Mouse (Mus musculus) myocyte (in vitro differentiated cells): ENCODE measurements around the gene Rpa2.

Experiments
- CEBPB ChIP-seq: IDR thresholded peaks from 2 replicates; pipeline ENCODE4 v1.6.1; 2011; ENCODE audit warnings: mild to moderate bottlenecking, moderate library complexity; ENCODE audit not compliant: poor library complexity, insufficient read depth, severe bottlenecking
- E2F4 ChIP-seq: IDR thresholded peaks from one replicate; pipeline ENCODE4 v1.6.1; 2011; ENCODE audit warnings: mild to moderate bottlenecking, control low read depth, moderate library complexity; ENCODE audit not compliant: insufficient read depth
- MAX ChIP-seq: IDR thresholded peaks from one replicate; pipeline ENCODE4 v1.6.1; 2011; ENCODE audit warnings: low read depth, mild to moderate bottlenecking, control low read depth
- MYOD1 ChIP-seq, 3 experiments: IDR thresholded peaks; one replicate each; pipeline ENCODE4 v1.6.1; 2011; ENCODE audit warnings: control low read depth in 2 of 3, low read depth in 2 of 3, mild to moderate bottlenecking in 2 of 3, moderate library complexity in 1 of 3; ENCODE audit not compliant: insufficient read length in 2 of 3, control insufficient read depth in 1 of 3
- MYOG ChIP-seq, 3 experiments: IDR thresholded peaks; one replicate each; pipeline ENCODE4 v1.6.1; 2011; ENCODE audit warnings: control low read depth in 2 of 3, low read depth in 2 of 3, mild to moderate bottlenecking in 2 of 3; ENCODE audit not compliant: insufficient read length in 2 of 3, control insufficient read depth in 1 of 3, insufficient read depth in 1 of 3
- POLR2A ChIP-seq: IDR thresholded peaks from one replicate; pipeline ENCODE4 v1.6.1; 2011; ENCODE audit warnings: low read depth, mild to moderate bottlenecking, control low read depth, moderate library complexity; ENCODE audit not compliant: insufficient read length
- POLR2AphosphoS2 ChIP-seq: IDR thresholded peaks from one replicate; pipeline ENCODE4 v1.6.1; 2011; ENCODE audit warnings: low read depth, control low read depth; ENCODE audit not compliant: insufficient read length
- REST ChIP-seq: IDR thresholded peaks from one replicate; pipeline ENCODE4 v1.6.1; 2011; ENCODE audit warnings: mild to moderate bottlenecking, control low read depth, moderate library complexity; ENCODE audit not compliant: insufficient read depth, insufficient read length
- SRF ChIP-seq: IDR thresholded peaks from one replicate; pipeline ENCODE4 v1.6.1; 2011; ENCODE audit warnings: low read depth; ENCODE audit not compliant: control insufficient read depth, insufficient read length
- TCF12 ChIP-seq: IDR thresholded peaks from one replicate; pipeline ENCODE4 v1.6.1; 2011; ENCODE audit warnings: mild to moderate bottlenecking, control low read depth; ENCODE audit not compliant: poor library complexity, insufficient read depth, severe bottlenecking
- TCF3 ChIP-seq: IDR thresholded peaks from one replicate; pipeline ENCODE4 v1.6.1; 2011; ENCODE audit warnings: low read depth, control low read depth; ENCODE audit not compliant: insufficient read length
- USF1 ChIP-seq: IDR thresholded peaks from one replicate; pipeline ENCODE4 v1.6.1; 2011; ENCODE audit warnings: low read depth, mild to moderate bottlenecking, control low read depth, moderate library complexity

- no peak for TF ChIP-seq MYOD1 (IDR thresholded peaks at IDR 0.05; ENCODE audit: control insufficient read depth in 1 of 3, insufficient read length in 2 of 3, low read depth in 2 of 3)
- TF ChIP-seq POLR2AphosphoS2 = no peak
- TF ChIP-seq POLR2A = no peak
- TF ChIP-seq USF1 = no peak
- no peak for TF ChIP-seq MYOG (IDR thresholded peaks at IDR 0.05; ENCODE audit: control insufficient read depth in 1 of 3, insufficient read depth in 1 of 3, insufficient read length in 2 of 3, low read depth in 2 of 3)
- TF ChIP-seq TCF12 = no peak
- TF ChIP-seq CEBPB = no peak
- TF ChIP-seq E2F4 = no peak
- TF ChIP-seq MAX = no peak
- no peak for TF ChIP-seq SRF
- TF ChIP-seq TCF3 = no peak
- TF ChIP-seq REST = no peak
Observed at GRCm38 (mm10) chr4:132823614-132824366, 55.7 kb downstream of the Rpa2 start.
